Mouse (Mus musculus) heart, postnatal 10 days (tissue): ENCODE results near the gene Ifna6. TPM values are rescaled to one million over a fixed set of nuclear protein-coding genes. Genes with fewer than 3 reads are reported as not detected.
"Not testable (repeated sequence)": the region's sequence is repeated elsewhere in the genome, so short reads cannot be mapped to it uniquely, and the experiment has no call there.

Experiments
- DNase-seq, 2 experiments: peaks; one replicate each; pipeline ENCODE4 v3.0.0; 2021
- intact Hi-C: fragments of 180-260 bp; cut with DNase I; formaldehyde crosslinking; loops from one replicate; pipeline ENCODE4 v1.15.1; 2025
- total RNA-seq, 2 experiments: library from RNA; stranded (reverse); gene quantifications; 2 replicates each; pipeline ENCODE4 v1.2.3; 2021

Gene Ifna6
- not detected for total RNA-seq

DNA sequence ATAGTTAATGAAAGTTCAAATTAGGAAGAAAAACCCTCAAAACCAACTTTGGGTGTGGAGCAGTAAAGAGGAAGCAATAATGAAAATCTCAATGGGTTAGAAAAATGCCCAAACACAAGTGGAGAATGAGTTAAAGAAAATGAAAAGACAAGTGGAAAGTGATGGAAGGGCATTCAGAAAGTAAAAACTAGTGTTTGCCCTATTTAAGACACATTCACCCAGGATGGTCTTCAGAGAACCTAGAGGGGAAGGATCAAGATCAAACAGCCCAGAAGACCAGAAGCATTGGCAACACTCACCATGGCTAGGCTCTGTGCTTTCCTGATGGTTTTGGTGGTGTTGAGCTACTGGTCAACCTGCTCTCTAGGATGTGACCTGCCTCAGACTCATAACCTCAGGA lies at the start of gene Ifna6:
TSS of gene Ifna6 (plus strand) at position 301 of the 400 bp plus-strand sequence.
- DNase-seq, intact Hi-C loops: not testable (repeated sequence)

DNA sequence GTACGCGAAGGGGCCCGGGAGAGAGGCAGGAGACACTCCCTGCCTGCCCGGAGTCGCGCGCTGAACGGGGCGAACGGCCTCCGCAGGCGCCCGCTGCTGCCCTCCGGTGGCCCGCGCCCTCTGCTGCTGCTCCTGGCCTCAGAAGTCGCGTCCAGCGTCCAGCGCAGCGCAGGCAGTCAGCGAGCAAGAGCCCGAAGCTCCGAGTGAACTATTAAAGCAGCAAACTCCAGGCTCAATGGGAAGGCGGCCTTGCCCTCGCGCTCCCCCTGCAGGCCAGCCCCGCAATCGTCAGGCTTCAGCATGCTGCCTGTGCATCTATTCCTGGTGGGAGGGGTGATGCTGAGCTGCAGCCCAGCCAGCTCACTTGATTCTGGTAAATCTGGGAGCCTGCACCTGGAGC lies 47.7 kb upstream of the Ifna6 start, which contains the start of gene Gm13272:
TSS of gene Gm13272 (plus strand) at position 301 of the 400 bp plus-strand sequence.
- intact Hi-C loops, DNase-seq: not testable (repeated sequence)

DNA sequence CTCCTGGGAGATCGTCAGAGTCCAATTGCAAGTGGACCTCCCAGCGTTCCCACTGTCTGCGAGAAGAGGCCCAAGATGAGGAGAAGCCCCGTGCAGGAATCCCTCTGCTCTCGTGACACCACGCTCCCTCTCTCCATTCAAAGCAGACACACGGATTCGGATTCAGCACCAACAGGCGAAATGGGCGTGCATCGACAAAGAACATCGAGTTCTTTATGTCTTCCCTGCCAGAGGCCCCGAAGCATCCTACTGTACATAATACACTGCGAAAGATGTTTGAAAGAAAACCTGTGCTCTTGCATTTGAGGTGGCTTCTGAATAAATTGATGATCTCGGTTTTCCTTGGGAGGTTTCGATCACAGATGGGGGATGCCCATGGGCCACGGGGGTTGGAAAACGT lies 46.9 kb upstream of the Ifna6 start:
- intact Hi-C loops: not testable (repeated sequence)
- DNase-seq: peak in 1 of 2 experiments; percentile 6

DNA sequence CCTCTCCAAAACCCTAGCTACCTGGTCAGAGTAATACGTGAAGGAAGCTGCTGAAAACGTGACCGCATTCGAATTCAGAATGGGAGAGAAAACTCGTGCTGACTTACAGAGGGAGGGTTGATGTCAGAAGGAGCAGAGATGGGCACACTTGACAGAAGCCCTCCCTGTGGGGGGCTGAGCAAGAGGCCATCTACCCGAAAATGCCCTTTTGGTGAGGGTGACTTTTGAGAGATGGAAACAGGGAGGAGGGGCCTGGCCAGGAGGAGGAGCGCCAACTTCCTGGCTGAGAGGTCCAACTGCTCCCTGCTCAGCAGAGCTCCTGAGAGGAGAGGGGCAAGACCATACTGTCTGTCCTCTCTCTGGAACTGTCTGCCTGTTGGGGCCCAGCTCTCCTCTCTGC lies 45.4 kb upstream of the Ifna6 start, which contains the start of gene Ifnz:
TSS of gene Ifnz (plus strand) at position 301 of the 400 bp plus-strand sequence.
- intact Hi-C loops, DNase-seq: not testable (repeated sequence)

DNA sequence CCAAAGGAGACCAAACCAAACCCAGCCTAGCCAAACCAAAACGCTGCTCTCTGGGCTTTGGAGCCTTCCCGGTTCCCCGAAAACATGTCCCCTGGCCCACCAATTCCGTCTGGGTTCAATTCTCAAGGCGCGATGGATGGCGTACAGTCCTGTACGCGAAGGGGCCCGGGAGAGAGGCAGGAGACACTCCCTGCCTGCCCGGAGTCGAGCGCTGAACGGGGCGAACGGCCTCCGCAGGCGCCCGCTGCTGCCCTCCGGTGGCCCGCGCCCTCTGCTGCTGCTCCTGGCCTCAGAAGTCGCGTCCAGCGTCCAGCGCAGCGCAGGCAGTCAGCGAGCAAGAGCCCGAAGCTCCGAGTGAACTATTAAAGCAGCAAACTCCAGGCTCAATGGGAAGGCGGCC lies 44.9 kb upstream of the Ifna6 start:
- DNase-seq: peak; percentile 20 to 38
- intact Hi-C loops: not testable (repeated sequence)

DNA sequence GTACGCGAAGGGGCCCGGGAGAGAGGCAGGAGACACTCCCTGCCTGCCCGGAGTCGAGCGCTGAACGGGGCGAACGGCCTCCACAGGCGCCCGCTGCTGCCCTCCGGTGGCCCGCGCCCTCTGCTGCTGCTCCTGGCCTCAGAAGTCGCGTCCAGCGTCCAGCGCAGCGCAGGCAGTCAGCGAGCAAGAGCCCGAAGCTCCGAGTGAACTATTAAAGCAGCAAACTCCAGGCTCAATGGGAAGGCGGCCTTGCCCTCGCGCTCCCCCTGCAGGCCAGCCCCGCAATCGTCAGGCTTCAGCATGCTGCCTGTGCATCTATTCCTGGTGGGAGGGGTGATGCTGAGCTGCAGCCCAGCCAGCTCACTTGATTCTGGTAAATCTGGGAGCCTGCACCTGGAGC lies 41.8 kb upstream of the Ifna6 start, which contains the start of gene Gm13276:
TSS of gene Gm13276 (plus strand) at position 301 of the 400 bp plus-strand sequence.
- intact Hi-C loops: not testable (repeated sequence)

DNA sequence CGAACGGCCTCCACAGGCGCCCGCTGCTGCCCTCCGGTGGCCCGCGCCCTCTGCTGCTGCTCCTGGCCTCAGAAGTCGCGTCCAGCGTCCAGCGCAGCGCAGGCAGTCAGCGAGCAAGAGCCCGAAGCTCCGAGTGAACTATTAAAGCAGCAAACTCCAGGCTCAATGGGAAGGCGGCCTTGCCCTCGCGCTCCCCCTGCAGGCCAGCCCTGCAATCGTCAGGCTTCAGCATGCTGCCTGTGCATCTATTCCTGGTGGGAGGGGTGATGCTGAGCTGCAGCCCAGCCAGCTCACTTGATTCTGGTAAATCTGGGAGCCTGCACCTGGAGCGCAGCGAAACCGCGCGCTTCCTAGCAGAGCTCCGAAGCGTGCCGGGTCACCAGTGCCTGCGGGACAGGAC lies 38.8 kb upstream of the Ifna6 start, which contains the start of gene Gm13277:
TSS of gene Gm13277 (plus strand) at position 231 of the 400 bp plus-strand sequence.
- intact Hi-C loops: not testable (repeated sequence)
- peak; percentile 73 to 82 for DNase-seq

More for the DNA sequence above, 41.8 kb upstream of the Ifna6 start, which contains the start of gene Gm13276:
- not testable (repeated sequence) for DNase-seq

DNA sequence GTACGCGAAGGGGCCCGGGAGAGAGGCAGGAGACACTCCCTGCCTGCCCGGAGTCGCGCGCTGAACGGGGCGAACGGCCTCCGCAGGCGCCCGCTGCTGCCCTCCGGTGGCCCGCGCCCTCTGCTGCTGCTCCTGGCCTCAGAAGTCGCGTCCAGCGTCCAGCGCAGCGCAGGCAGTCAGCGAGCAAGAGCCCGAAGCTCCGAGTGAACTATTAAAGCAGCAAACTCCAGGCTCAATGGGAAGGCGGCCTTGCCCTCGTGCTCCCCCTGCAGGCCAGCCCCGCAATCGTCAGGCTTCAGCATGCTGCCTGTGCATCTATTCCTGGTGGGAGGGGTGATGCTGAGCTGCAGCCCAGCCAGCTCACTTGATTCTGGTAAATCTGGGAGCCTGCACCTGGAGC lies 36.0 kb upstream of the Ifna6 start, which contains the start of gene Gm13278:
TSS of gene Gm13278 (plus strand) at position 301 of the 400 bp plus-strand sequence.
- intact Hi-C loops, DNase-seq: not testable (repeated sequence)

DNA sequence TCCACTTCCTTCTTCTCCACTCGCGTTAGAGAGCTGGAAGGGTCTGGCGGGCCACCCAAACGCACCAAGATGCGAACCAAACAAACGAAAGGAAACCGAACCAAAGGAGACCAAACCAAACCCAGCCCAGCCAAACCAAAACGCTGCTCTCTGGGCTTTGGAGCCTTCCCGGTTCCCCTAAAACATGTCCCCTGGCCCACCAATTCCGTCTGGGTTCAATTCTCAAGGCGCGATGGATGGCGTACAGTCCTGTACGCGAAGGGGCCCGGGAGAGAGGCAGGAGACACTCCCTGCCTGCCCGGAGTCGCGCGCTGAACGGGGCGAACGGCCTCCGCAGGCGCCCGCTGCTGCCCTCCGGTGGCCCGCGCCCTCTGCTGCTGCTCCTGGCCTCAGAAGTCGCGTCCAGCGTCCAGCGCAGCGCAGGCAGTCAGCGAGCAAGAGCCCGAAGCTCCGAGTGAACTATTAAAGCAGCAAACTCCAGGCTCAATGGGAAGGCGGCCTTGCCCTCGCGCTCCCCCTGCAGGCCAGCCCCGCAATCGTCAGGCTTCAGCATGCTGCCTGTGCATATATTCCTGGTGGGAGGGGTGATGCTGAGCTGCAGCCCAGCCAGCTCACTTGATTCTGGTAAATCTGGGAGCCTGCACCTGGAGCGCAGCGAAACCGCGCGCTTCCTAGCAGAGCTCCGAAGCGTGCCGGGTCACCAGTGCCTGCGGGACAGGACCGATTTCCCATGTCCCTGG lies 33.1 kb upstream of the Ifna6 start, which contains the start of gene Gm13275:
TSS of gene Gm13275 (plus strand) at position 552 of the 740 bp plus-strand sequence.
- intact Hi-C loops: not testable (repeated sequence)
- DNase-seq: peak; percentile 86 to 90

DNA sequence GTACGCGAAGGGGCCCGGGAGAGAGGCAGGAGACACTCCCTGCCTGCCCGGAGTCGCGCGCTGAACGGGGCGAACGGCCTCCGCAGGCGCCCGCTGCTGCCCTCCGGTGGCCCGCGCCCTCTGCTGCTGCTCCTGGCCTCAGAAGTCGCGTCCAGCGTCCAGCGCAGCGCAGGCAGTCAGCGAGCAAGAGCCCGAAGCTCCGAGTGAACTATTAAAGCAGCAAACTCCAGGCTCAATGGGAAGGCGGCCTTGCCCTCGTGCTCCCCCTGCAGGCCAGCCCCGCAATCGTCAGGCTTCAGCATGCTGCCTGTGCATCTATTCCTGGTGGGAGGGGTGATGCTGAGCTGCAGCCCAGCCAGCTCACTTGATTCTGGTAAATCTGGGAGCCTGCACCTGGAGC lies 30.1 kb upstream of the Ifna6 start, which contains the start of gene Gm13279:
TSS of gene Gm13279 (plus strand) at position 301 of the 400 bp plus-strand sequence.
- DNase-seq, intact Hi-C loops: not testable (repeated sequence)

DNA sequence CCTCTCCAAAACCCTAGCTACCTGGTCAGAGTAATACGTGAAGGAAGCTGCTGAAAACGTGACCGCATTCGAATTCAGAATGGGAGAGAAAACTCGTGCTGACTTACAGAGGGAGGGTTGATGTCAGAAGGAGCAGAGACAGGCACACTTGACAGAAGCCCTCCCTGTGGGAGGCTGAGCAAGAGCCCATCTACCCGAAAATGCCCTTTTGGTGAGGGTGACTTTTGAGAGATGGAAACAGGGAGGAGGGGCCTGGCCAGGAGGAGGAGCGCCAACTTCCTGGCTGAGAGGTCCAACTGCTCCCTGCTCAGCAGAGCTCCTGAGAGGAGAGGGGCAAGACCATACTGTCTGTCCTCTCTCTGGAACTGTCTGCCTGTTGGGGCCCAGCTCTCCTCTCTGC lies 27.9 kb upstream of the Ifna6 start, which contains the start of gene Gm13285:
TSS of gene Gm13285 (plus strand) at position 301 of the 400 bp plus-strand sequence.
- intact Hi-C loops, DNase-seq: not testable (repeated sequence)

DNA sequence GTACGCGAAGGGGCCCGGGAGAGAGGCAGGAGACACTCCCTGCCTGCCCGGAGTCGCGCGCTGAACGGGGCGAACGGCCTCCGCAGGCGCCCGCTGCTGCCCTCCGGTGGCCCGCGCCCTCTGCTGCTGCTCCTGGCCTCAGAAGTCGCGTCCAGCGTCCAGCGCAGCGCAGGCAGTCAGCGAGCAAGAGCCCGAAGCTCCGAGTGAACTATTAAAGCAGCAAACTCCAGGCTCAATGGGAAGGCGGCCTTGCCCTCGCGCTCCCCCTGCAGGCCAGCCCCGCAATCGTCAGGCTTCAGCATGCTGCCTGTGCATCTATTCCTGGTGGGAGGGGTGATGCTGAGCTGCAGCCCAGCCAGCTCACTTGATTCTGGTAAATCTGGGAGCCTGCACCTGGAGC lies 24.3 kb upstream of the Ifna6 start, which contains the start of gene Gm13287:
TSS of gene Gm13287 (plus strand) at position 301 of the 400 bp plus-strand sequence.
- DNase-seq: not testable (repeated sequence)

DNA sequence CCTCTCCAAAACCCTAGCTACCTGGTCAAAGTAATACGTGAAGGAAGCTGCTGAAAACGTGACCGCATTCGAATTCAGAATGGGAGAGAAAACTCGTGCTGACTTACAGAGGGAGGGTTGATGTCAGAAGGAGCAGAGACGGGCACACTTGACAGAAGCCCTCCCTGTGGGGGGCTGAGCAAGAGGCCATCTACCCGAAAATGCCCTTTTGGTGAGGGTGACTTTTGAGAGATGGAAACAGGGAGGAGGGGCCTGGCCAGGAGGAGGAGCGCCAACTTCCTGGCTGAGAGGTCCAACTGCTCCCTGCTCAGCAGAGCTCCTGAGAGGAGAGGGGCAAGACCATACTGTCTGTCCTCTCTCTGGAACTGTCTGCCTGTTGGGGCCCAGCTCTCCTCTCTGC lies 22.0 kb upstream of the Ifna6 start, which contains the start of gene Gm13288:
TSS of gene Gm13288 (plus strand) at position 301 of the 400 bp plus-strand sequence.
- not testable (repeated sequence) for DNase-seq
- intact Hi-C loops: loop anchor here (5.0 kb wide), 1 partner anchor 322 kb away; no protein-coding TSS in a partner anchor

More for the DNA sequence above, 24.3 kb upstream of the Ifna6 start, which contains the start of gene Gm13287:
- intact Hi-C loops: not testable (repeated sequence)

DNA sequence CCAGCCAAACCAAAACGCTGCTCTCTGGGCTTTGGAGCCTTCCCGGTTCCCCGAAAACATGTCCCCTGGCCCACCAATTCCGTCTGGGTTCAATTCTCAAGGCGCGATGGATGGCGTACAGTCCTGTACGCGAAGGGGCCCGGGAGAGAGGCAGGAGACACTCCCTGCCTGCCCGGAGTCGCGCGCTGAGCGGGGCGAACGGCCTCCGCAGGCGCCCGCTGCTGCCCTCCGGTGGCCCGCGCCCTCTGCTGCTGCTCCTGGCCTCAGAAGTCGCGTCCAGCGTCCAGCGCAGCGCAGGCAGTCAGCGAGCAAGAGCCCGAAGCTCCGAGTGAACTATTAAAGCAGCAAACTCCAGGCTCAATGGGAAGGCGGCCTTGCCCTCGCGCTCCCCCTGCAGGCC lies 21.5 kb upstream of the Ifna6 start:
- intact Hi-C loops: loop anchor here (5.0 kb wide), 1 partner anchor 322 kb away; no protein-coding TSS in a partner anchor
- DNase-seq: peak; percentile 36 to 41

DNA sequence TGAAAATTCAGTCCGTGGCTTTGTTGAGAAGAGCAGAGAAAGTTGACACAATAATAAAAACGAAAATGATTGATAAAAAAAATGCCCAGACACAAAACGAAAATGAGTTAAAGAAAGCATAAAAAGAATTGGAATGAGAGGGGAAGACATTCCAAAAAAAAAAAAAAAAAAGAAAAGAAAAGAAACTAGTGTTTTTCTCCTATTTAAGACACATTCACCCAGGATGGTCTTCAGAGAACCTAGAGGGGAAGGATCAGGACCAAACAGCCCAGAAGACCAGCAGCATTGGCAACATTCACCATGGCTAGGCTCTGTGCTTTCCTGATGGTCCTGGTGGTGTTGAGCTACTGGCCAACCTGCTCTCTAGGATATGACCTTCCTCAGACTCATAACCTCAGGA lies 11.3 kb upstream of the Ifna6 start, which contains the start of gene Ifna7:
TSS of gene Ifna7 (plus strand) at position 301 of the 400 bp plus-strand sequence.
- intact Hi-C loops: loop anchor here (5.0 kb wide), 1 partner anchor 134 kb away; the partner anchor contains the start of gene Ifna2
- DNase-seq: no peak

DNA sequence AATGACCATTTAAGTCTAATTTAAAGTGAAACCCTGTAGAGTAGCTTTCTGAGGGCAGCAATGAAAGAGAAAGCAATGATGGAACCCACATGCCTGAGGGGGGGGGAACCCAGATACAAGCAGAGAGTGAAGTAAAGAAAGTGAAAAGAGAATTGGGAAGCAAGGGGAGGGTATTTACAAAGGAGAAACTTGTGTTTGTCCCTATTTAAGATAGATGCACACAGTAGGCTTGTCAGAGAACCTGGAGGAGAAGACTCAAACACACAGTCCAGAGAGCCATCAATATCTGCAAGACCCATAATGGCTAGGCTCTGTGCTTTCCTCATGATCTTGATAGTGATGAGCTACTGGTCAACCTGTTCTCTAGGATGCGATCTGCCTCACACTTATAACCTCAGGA lies 7.6 kb upstream of the Ifna6 start, which contains the start of gene Ifna11:
TSS of gene Ifna11 (plus strand) at position 301 of the 400 bp plus-strand sequence.
- intact Hi-C loops: loop anchor here (5.0 kb wide), 1 partner anchor 137 kb away; the partner anchor contains the start of gene Ifna2
- no peak for DNase-seq

DNA sequence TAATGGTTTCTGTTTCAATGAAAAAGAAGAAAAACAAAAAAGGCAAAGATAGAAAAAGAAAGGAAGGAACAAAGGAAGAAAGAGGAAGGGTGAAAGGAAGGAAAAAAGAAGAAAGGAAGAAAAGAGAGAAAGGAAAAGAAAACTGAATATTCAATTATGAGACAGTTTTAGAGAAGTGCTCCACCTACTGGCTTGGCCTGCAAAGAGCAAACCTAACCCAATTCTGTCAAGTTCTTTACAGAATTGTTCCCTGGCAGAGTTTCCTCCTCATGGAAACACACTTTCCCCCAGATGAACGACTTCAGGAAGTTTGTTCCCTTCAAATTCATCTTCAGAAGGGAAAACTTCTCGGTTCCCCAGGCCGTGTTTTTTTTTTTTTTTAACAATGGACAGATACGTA lies 4.2 kb upstream of the Ifna6 start:
- intact Hi-C loops: no loop called here
- DNase-seq: peak in 1 of 2 experiments; percentile 21

DNA sequence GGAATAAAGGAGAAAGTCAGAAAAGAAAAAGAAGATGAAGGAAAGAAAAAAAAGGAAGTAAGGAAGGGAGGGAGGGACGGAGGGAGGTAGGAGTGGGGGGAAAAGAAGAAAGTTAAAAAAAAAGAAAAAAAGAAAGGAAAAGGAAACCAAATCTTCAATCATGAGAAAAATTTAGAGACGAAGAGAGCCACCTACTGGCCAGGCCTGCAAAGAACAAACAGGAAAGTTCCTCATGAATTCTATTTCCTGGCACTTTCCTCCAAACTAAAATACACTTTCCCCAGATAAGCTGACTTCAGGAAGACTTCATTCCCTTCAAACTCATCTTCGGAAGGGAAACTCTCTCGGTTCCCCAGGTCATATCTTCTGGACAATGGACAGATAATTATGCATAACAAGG lies 3.3 kb downstream of the Ifna6 start:
- intact Hi-C loops: no loop called here
- peak; percentile 10 to 40 for DNase-seq

DNA sequence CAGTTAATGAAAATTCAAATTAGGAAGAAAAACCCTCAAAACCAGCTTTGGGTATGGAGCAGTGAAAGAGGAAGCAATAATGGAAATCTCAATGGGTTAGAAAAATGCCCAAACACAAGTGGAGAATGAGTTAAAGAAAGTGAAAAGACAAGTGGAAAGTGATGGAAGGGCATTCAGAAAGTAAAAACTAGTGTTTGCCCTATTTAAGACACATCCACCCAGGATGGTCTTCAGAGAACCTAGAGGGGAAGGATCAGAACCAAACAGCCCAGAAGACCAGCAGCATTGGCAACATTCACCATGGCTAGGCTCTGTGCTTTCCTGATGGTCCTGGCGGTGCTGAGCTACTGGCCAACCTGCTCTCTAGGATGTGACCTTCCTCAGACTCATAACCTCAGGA lies 8.0 kb downstream of the Ifna6 start, which contains the start of gene Ifna5:
TSS of gene Ifna5 (plus strand) at position 301 of the 400 bp plus-strand sequence.
- DNase-seq, intact Hi-C loops: not testable (repeated sequence)

DNA sequence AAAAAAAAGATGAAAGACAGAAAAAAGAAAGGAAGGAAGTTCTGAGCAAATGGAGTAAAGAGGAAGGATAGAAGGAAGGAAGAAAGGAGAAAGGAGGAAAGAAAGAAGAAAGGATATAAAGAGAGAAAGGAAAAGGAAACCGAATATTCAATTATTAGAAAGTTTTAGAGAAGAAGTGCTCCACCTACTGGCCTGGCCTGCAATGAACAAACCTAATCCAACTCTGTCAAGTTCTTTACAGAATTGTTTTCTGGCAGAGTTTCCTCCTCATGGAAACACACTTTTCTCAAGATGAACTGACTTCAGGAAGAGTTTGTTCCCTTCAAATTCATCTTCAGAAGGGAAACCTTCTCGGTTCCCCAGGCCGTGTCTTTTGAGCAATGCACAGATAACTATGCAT lies 11.6 kb downstream of the Ifna6 start:
- peak in 1 of 2 experiments; percentile 23 for DNase-seq
- intact Hi-C loops: no loop called here
